Mouse (Mus musculus) olfactory bulb, adult 2 months (tissue): ENCODE measurements around the gene Kremen2. TPM values are rescaled to one million over a fixed set of nuclear protein-coding genes. Genes with fewer than 3 reads are reported as not detected.
A peak's percentile ranks its signal among the peaks of the same experiment; 100 is the strongest.

ENCODE experiments used
- H3K27ac ChIP-seq: fragments of 200-500 bp; 2 replicates; pipeline ENCODE4 v1.5.1; 2012; ENCODE audit warnings: low read depth, low read length; ENCODE audit not compliant: insufficient read depth
- H3K4me1 ChIP-seq: fragments of 200-500 bp; 2 replicates; pipeline ENCODE4 v1.6.1; 2012; ENCODE audit warnings: low read length; ENCODE audit not compliant: control insufficient read depth, insufficient read depth
- H3K4me3 ChIP-seq: fragments of 200-500 bp; 2 replicates; pipeline ENCODE4 v1.5.1; 2012; ENCODE audit warnings: mild to moderate bottlenecking, low read depth, low read length, moderate library complexity; ENCODE audit not compliant: insufficient read depth
- CTCF ChIP-seq: fragments of 200-500 bp; IDR thresholded peaks from 2 replicates; pipeline ENCODE4 v1.5.1; 2012; ENCODE audit warnings: low read depth, mild to moderate bottlenecking, low read length, moderate library complexity; ENCODE audit not compliant: insufficient read depth
- POLR2A ChIP-seq: fragments of 200-500 bp; IDR thresholded peaks from 2 replicates; pipeline ENCODE4 v1.6.1; 2012; ENCODE audit warnings: mild to moderate bottlenecking, low read depth, low read length, moderate library complexity; ENCODE audit not compliant: insufficient read depth
- WGBS: fragments of 180-500 bp; shearing (Covaris S2); methylation state at CpG from one replicate; pipeline ENCODE4 v1.1.7; 2018; 5-methylcytosine and 5-hydroxymethylcytosine counted together
- polyA plus RNA-seq: library from polyadenylated mRNA; stranded (reverse); fragments of >200 nt; gene quantifications from 2 replicates; pipeline ENCODE4 v1.2.4, GENCODE M21; 2012; ENCODE audit warnings: low replicate concordance; ENCODE audit not compliant: missing spikeins, insufficient read depth, insufficient read length

Kremen2 gene
- polyA plus RNA-seq, 1 experiment = not detected

- H3K27ac ChIP-seq = 0 out of 2 replicates have a peak overlapping the region, but pooled peaks have one; percentile 5
- under 1% methylated on average over 28 of the region's 28 CpGs for WGBS
- H3K4me1 ChIP-seq = peaks cover 6% of the 10 kb centered on the region; the same call in 1 of the 2 replicates
- TF ChIP-seq CTCF (no peak), POLR2A (no peak; the same call in 1 of the 2 replicates)
- H3K4me3 ChIP-seq = peak overlapping the region; percentile 62
These were observed 45.6 kb downstream of the Kremen2 start for GRCm38 (mm10) chr17:23700079-23700478.

GRCm38 (mm10) chr17:23699131-23700077, 46.2 kb downstream of the Kremen2 start:
- 6% methylated on average over 97 of the region's 101 CpGs for WGBS
- H3K4me1 ChIP-seq = peaks cover 3% of the 10 kb centered on the region; the same call in 1 of the 2 replicates
- 0 out of 2 replicates have a peak overlapping the region, but pooled peaks have one; percentile 5 for H3K27ac ChIP-seq
- TF ChIP-seq POLR2A (no peak; the same call in 1 of the 2 replicates), CTCF (no peak)
- H3K4me3 ChIP-seq = peak overlapping the region; percentile 62

- Histone ChIP-seq H3K4me1 (peaks cover 3% of the 10 kb centered on the region; the same call in 1 of the 2 replicates), H3K27ac (no peak overlapping the region), H3K4me3 (no peak overlapping the region)
- no peak for TF ChIP-seq CTCF
- no peak for TF ChIP-seq POLR2A
- 55% methylated on average over 3 of the region's 3 CpGs for WGBS
These were observed 49.8 kb downstream of the Kremen2 start for GRCm38 (mm10) chr17:23695801-23696200.

- WGBS = 65% methylated on average over 1 of the region's 1 CpGs
- H3K4me3 ChIP-seq = no peak overlapping the region
- H3K27ac ChIP-seq = no peak overlapping the region
- TF ChIP-seq CTCF (no peak), POLR2A (no peak)
- H3K4me1 ChIP-seq = peaks cover 3% of the 10 kb centered on the region; the same call in 1 of the 2 replicates
These were observed 51.1 kb downstream of the Kremen2 start for GRCm38 (mm10) chr17:23694491-23694890.

Other genes starting within 250 kb of the Kremen2 start
- gene Zfp213, start 181.6 kb downstream of the Kremen2 start, polyA plus RNA-seq = not detected in 2 replicates
- not detected in 2 replicates for gene Zfp13, start 146.3 kb downstream of the Kremen2 start, polyA plus RNA-seq
- gene Zscan10, start 145.0 kb downstream of the Kremen2 start, polyA plus RNA-seq = not detected in 2 replicates
- not detected in 2 replicates for gene Mmp25, start 100.6 kb downstream of the Kremen2 start, polyA plus RNA-seq
- not detected in 2 replicates for gene Bicdl2, start 85.3 kb downstream of the Kremen2 start, polyA plus RNA-seq
- not detected in 2 replicates for gene Hcfc1r1, start 72.2 kb downstream of the Kremen2 start, polyA plus RNA-seq
- gene Thoc6, start 72.0 kb downstream of the Kremen2 start, polyA plus RNA-seq = not detected in 2 replicates
- gene Tnfrsf12a, start 68.4 kb downstream of the Kremen2 start, polyA plus RNA-seq = not detected in 2 replicates
- gene Cldn6, start 66.6 kb downstream of the Kremen2 start, polyA plus RNA-seq = not detected in 2 replicates
- not detected in 2 replicates for gene Cldn9, start 61.8 kb downstream of the Kremen2 start, polyA plus RNA-seq
- not detected in 2 replicates for gene 1520401A03Rik, start 23.1 kb downstream of the Kremen2 start, polyA plus RNA-seq
- not detected in 2 replicates for gene Pkmyt1, start 19.5 kb downstream of the Kremen2 start, polyA plus RNA-seq
- not detected in 2 replicates for gene Paqr4, start 5.0 kb downstream of the Kremen2 start, polyA plus RNA-seq
- not detected in 2 replicates for gene Flywch1, start 25.8 kb upstream of the Kremen2 start, polyA plus RNA-seq
- gene Flywch2, start 40.2 kb upstream of the Kremen2 start, polyA plus RNA-seq = not detected in 2 replicates
- gene Srrm2, start 44.7 kb upstream of the Kremen2 start, polyA plus RNA-seq = 383 and 683 TPM in 2 replicates
- not detected in 2 replicates for gene Elob, start 83.3 kb upstream of the Kremen2 start, polyA plus RNA-seq
- not detected in 2 replicates for gene Prss33, start 90.2 kb upstream of the Kremen2 start, polyA plus RNA-seq
- not detected in 2 replicates for gene Prss32, start 98.0 kb upstream of the Kremen2 start, polyA plus RNA-seq
- not detected in 2 replicates for gene Prss41, start 98.3 kb upstream of the Kremen2 start, polyA plus RNA-seq
- gene Prss21, start 122.2 kb upstream of the Kremen2 start, polyA plus RNA-seq = not detected in 2 replicates
- not detected in 2 replicates for gene Dcpp1, start 135.0 kb upstream of the Kremen2 start, polyA plus RNA-seq
- not detected in 2 replicates for gene Dcpp2, start 135.0 kb upstream of the Kremen2 start, polyA plus RNA-seq
- gene Dcpp3, start 171.6 kb upstream of the Kremen2 start, polyA plus RNA-seq = not detected in 2 replicates
- not detected in 2 replicates for gene Sbp, start 195.8 kb upstream of the Kremen2 start, polyA plus RNA-seq
- gene Sbpl, start 209.4 kb upstream of the Kremen2 start, polyA plus RNA-seq = not detected in 2 replicates
- not detected in 2 replicates for gene Prss30, start 234.7 kb upstream of the Kremen2 start, polyA plus RNA-seq